Mouse (Mus musculus) olfactory bulb, adult 2 months (tissue): ENCODE results near the gene Abcg8. TPM values are rescaled to one million over a fixed set of nuclear protein-coding genes. Genes with fewer than 3 reads are reported as not detected.
A peak's percentile ranks its signal among the peaks of the same experiment; 100 is the strongest.

Source experiments
- H3K27ac ChIP-seq: fragments of 200-500 bp; 2 replicates; pipeline ENCODE4 v1.5.1; 2012; ENCODE audit warnings: low read depth, low read length; ENCODE audit not compliant: insufficient read depth
- H3K4me1 ChIP-seq: fragments of 200-500 bp; 2 replicates; pipeline ENCODE4 v1.6.1; 2012; ENCODE audit warnings: low read length; ENCODE audit not compliant: control insufficient read depth, insufficient read depth
- H3K4me3 ChIP-seq: fragments of 200-500 bp; 2 replicates; pipeline ENCODE4 v1.5.1; 2012; ENCODE audit warnings: mild to moderate bottlenecking, low read depth, low read length, moderate library complexity; ENCODE audit not compliant: insufficient read depth
- CTCF ChIP-seq: fragments of 200-500 bp; IDR thresholded peaks from 2 replicates; pipeline ENCODE4 v1.5.1; 2012; ENCODE audit warnings: low read depth, mild to moderate bottlenecking, low read length, moderate library complexity; ENCODE audit not compliant: insufficient read depth
- POLR2A ChIP-seq: fragments of 200-500 bp; IDR thresholded peaks from 2 replicates; pipeline ENCODE4 v1.6.1; 2012; ENCODE audit warnings: mild to moderate bottlenecking, low read depth, low read length, moderate library complexity; ENCODE audit not compliant: insufficient read depth
- WGBS: fragments of 180-500 bp; shearing (Covaris S2); methylation state at CpG from one replicate; pipeline ENCODE4 v1.1.7; 2018; 5-methylcytosine and 5-hydroxymethylcytosine counted together
- polyA plus RNA-seq: library from polyadenylated mRNA; stranded (reverse); fragments of >200 nt; gene quantifications from 2 replicates; pipeline ENCODE4 v1.2.4, GENCODE M21; 2012; ENCODE audit warnings: low replicate concordance; ENCODE audit not compliant: missing spikeins, insufficient read depth, insufficient read length

Gene Abcg8
- polyA plus RNA-seq, 1 experiment = not detected

DNA sequence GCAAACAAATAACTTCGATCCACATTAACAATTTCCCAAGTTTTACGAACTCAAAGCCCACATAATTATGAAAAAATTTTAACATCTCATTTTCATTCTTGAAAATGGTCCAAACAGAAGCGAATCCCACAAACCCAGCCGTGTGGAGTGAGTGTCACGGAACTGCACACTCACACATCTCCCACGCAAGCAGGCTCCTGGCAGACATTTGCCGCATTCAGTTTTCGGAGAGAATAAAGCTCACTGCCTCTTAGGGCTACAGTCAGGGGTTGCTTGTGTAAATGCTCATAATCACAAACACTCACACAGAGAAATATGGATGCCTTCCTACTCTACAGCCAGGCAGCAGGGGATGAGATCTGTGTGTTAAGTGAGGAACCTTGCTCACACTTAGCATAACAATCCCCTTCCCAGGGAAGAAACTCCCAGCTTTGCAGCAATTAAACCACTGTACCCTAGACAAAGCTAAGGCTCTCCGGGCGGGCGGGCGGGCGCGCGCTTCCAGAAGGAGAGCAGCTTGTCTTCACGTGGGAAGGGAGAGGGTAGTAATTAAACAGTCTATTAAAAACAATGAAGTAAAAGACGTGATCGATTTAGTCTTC, 37.6 kb downstream of the Abcg8 start:
- 27% methylated on average over 18 of the region's 18 CpGs for WGBS
- TF ChIP-seq CTCF (no peak), POLR2A (no peak)
- Histone ChIP-seq H3K4me1 (peaks cover 20% of the 10 kb centered on the region), H3K4me3 (no peak overlapping the region), H3K27ac (peak overlapping the region; percentile 18; the same call in 1 of the 2 replicates)

DNA sequence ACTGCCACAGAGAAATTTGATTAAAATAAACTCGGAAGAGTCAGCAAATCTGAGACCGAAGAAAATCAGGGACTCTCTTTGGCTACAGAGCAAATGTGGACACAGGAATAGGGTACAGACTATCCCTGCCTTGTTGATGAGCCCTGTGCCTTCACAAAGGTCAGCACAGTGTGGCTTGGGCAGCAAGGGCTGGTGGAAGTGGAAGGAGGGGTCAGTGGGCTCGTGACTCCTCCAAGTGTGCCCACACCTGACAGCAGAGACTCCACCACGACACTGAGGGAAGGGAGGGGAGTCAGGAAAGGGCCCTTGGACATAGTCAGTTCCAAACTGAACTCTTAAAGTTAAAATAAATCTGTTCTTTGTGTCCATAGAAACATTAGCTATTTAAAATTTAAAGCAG, 38.8 kb downstream of the Abcg8 start:
- TF ChIP-seq POLR2A (no peak), CTCF (no peak)
- H3K4me1 ChIP-seq = peaks cover 12% of the 10 kb centered on the region
- no peak overlapping the region for H3K4me3 ChIP-seq
- WGBS = 48% methylated on average over 4 of the region's 4 CpGs
- H3K27ac ChIP-seq = no peak overlapping the region; the same call in 1 of the 2 replicates

GRCm38 (mm10) chr17:84716252-84716872, 40.3 kb downstream of the Abcg8 start:
- Histone ChIP-seq H3K4me3 (no peak overlapping the region), H3K4me1 (peaks cover 12% of the 10 kb centered on the region), H3K27ac (no peak overlapping the region)
- TF ChIP-seq CTCF (no peak), POLR2A (no peak)
- 81% methylated on average over 16 of the region's 16 CpGs for WGBS

- TF ChIP-seq CTCF (no peak), POLR2A (no peak)
- Histone ChIP-seq H3K4me1 (peaks cover 12% of the 10 kb centered on the region), H3K4me3 (no peak overlapping the region), H3K27ac (no peak overlapping the region)
- WGBS = 83% methylated on average over 5 of the region's 5 CpGs
Observed at GRCm38 (mm10) chr17:84717416-84717815, 41.3 kb downstream of the Abcg8 start.

- WGBS = 83% methylated on average over 3 of the region's 3 CpGs
Observed at GRCm38 (mm10) chr17:84719105-84719504, 43.0 kb downstream of the Abcg8 start.

GRCm38 (mm10) chr17:84724028-84724427, 47.9 kb downstream of the Abcg8 start:
- H3K4me3 ChIP-seq = no peak overlapping the region
- WGBS = 40% methylated on average over 9 of the region's 9 CpGs
- H3K4me1 ChIP-seq = no peaks in the 10 kb centered on the region; the same call in 1 of the 2 replicates
- H3K27ac ChIP-seq = no peak overlapping the region
- no peak for TF ChIP-seq POLR2A
- TF ChIP-seq CTCF = no peak

More at GRCm38 (mm10) chr17:84719105-84719504, 43.0 kb downstream of the Abcg8 start:
- H3K27ac ChIP-seq = no peak overlapping the region
- no peak overlapping the region for H3K4me3 ChIP-seq
- no peak for TF ChIP-seq CTCF
- TF ChIP-seq POLR2A = no peak
- peaks cover 10% of the 10 kb centered on the region for H3K4me1 ChIP-seq

DNA sequence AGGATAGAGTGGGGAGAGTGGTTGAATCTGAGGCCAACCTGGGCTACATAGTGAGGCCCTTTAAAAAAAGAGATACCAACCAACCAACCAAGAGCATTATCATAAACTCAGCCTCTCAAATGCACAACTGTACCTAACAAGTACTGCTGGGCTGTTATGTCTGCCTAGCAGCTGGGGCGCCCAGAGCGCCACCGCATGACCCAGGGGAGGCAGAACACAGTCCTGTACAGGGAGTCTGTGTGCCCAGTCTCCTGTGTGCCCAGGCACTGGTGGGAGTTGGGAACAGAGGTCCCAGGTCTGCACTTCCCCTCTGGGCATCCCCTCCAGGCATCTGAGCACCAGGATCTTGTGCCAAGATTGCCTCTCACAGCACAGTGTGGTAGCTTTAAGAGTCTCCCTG, 49.1 kb downstream of the Abcg8 start:
- WGBS = 95% methylated on average over 3 of the region's 3 CpGs
- no peak for TF ChIP-seq CTCF

DNA sequence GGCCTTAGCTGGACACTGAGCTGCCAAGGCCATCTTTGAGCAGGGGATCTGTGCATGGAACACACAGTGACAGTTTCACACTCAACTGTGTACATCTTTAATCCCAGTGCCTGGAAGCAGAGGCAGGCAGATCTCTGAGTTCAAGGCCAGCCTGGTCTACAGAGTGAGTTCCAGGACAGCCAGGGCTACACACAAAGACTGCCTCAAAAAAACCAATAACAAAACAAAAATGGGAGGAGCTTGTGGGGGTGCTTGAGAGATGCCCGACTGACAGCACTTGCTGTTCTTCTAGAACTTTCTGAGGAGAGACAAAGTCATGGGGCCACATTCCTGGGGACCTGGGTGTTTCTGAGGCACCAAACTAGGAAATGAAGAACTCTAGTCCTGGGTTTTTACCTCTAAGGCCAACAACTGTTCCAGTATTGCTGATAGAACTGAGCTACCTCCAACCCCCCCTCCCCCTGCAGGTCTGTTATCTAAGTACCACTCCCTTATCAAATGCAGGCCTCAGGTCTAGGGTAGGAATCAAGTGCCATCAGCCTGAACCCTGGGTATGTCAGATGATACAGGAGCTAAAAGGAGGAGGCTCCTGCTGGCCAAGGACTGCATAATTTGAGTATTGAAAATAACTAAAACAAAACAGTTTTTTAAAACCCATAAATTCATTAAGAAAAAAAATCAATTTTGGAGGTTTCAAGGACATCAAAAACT, 52.3 kb downstream of the Abcg8 start:
- TF ChIP-seq CTCF (no peak), POLR2A (no peak)
- Histone ChIP-seq H3K4me1 (no peaks in the 10 kb centered on the region; the same call in 1 of the 2 replicates), H3K4me3 (no peak overlapping the region), H3K27ac (no peak overlapping the region)
- 77% methylated on average over 1 of the region's 1 CpGs for WGBS

More for the DNA sequence above, 49.1 kb downstream of the Abcg8 start:
- Histone ChIP-seq H3K4me1 (no peaks in the 10 kb centered on the region; the same call in 1 of the 2 replicates), H3K27ac (no peak overlapping the region), H3K4me3 (no peak overlapping the region)

DNA sequence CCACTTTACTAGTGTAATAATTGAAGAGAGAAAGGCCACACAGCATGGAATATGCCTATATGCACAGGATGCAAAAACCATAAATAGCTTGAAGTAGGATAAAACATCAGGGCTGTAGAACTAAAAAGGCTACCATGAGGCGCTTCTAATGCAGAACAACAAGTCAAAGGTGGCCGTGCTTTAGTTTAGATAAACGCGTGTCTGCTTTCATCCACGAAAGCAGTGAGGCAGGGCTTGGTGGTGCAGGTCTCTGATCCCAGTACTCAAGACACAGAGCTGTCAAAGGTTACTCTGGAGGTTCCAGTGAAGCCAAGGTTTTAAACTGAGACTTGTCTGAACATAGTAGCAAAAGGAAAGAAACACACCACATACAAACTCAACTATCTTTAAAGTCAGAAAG, 53.0 kb downstream of the Abcg8 start:
- 98% methylated on average over 5 of the region's 5 CpGs for WGBS
- H3K4me3 ChIP-seq = no peak overlapping the region
- TF ChIP-seq CTCF = no peak
- no peak for TF ChIP-seq POLR2A
- H3K4me1 ChIP-seq = no peaks in the 10 kb centered on the region
- no peak overlapping the region for H3K27ac ChIP-seq
